Mouse (Mus musculus): Measurements from ENCODE around the gene Igsf8.

The Igsf8 gene

GRCm38 (mm10) chr1:172273386-172273785, 11.9 kb downstream of the Igsf8 start:
- DNase-seq (ENCODE audit: low read depth): no peak

DNA sequence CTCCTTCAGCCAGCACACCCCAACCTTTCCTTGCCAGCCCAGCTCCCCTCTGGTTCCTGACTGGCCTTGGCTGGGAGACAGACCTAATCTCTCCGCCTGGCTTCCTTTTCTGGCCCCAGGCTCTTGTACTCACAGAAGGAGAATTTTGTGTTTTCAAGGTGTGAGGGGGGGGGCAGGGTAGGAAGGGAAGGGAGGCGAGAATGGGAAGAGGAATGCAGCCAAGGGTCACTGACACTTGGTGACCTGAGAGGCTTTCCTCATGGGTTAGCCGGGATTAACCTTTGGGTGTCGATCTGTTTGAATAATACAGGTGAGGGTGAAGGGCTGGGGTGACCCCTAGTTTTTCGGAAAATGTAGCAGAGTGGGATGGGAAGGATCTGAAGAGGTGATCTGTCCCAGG, 12.7 kb downstream of the Igsf8 start:
- DNase-seq (ENCODE audit: low read depth): no peak

DNA sequence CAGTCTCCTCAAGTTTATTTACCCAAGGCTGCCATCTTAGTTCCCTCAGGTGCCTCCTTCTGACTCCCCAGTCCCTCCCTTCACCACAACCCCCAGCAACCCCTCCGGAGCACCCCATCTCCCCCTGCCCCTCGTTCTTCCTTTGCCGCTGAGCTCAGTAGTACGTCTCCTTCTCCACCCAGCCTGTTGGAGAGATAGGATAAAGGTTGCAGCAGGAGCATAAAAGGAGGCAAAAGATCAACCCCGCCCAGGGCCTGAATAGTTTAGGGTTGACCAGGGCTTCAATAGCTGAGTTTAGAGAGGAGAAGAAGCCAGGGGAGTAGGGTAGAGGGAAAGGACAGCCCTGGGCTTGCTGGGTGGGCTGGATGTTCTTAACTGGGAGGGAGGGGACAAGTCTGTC, 13.1 kb downstream of the Igsf8 start:
- DNase-seq (ENCODE audit: low read depth): no peak

GRCm38 (mm10) chr1:172277172-172277571, 15.7 kb downstream of the Igsf8 start:
- no peak for DNase-seq (ENCODE audit: low read depth)

- DNase-seq (ENCODE audit: low read depth): no peak
These were observed 16.9 kb downstream of the Igsf8 start for GRCm38 (mm10) chr1:172278328-172278727.

GRCm38 (mm10) chr1:172279768-172280509, 18.5 kb downstream of the Igsf8 start:
- DNase-seq (ENCODE audit: low read depth): no peak

DNA sequence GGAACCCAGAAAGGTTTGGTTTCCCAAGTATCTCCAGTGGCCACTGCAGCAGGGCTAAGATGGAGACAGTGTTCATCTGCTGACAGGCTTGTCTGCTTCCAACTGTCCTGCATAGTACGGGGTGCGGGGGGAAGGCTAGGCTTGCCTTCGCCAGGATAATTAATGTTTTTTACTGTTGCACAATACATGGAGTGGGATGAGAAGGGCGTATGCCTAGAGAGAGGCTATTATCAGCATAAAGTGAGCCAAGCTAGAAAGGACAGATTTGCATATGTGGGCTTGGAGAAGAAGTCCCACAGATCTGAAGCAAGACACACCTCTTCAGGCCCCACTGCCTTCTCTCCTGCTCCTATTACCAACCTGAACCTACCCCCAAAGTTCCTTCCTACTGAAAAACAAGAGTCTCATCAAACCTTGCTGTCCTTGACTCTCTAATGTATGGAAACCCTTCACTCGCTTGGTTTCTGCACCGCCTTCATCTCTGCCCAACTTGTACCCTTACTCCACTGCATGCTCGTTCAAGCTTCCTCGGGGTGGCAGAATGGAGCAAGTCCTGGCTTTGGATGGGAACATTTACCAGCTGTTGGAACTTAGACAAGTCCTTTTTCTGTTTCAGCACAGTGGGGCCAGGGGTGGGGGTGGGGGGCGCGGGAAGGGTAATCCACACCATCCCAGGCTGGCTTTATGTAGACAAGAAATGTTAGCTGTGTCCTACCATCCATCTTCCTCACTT, 20.2 kb downstream of the Igsf8 start:
- no peak for DNase-seq (ENCODE audit: low read depth)

- DNase-seq (ENCODE audit: low read depth): no peak
These were observed 21.6 kb downstream of the Igsf8 start for GRCm38 (mm10) chr1:172283073-172283472.

DNA sequence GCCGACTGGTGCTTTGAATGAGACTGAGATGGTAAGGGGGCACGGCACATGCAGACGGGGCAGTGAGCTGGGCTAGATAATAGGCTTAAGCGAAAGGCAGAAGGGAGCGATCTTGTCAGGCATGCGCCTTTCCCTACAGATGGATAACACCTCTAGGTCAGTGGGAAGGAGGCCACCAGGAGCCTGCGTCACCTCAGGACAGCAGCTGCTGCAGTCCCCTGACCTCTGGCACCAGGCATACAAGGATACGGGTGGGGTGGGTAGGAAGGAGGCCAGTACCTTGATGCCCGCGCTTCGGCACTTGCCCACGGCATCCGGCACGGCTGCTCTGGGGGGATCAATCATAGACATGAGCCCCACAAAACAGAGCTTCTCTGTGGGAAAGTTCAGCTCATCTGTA, 22.8 kb downstream of the Igsf8 start:
- DNase-seq (ENCODE audit: low read depth): no peak

- no peak for DNase-seq (ENCODE audit: low read depth)
These were observed 25.3 kb downstream of the Igsf8 start for GRCm38 (mm10) chr1:172286740-172287139.

- DNase-seq (ENCODE audit: low read depth): no peak
These were observed 27.6 kb downstream of the Igsf8 start for GRCm38 (mm10) chr1:172288900-172289616.

DNA sequence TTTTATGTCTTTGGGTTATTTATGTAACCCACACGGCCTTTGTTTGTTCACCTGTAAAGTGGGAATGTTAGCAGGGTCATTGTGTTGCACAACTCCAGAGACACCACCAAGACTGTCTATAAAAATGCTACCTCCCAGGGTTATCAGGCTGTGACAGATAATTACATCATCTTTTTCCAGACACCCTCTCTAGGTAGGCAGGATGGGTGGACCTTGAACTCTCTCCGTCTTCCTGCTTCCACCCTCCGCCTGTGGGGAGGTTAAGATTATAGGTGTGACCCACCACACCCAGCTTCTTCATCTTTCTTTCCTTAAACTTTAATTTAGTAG, 28.1 kb downstream of the Igsf8 start:
- no peak for DNase-seq (ENCODE audit: low read depth)

GRCm38 (mm10) chr1:172292880-172293279, 31.4 kb downstream of the Igsf8 start:
- no peak for DNase-seq (ENCODE audit: low read depth)

- DNase-seq (ENCODE audit: low read depth): no peak
These were observed 32.0 kb downstream of the Igsf8 start for GRCm38 (mm10) chr1:172293449-172293848.

- DNase-seq (ENCODE audit: low read depth): no peak
These were observed 34.3 kb downstream of the Igsf8 start for GRCm38 (mm10) chr1:172295751-172296197.

DNA sequence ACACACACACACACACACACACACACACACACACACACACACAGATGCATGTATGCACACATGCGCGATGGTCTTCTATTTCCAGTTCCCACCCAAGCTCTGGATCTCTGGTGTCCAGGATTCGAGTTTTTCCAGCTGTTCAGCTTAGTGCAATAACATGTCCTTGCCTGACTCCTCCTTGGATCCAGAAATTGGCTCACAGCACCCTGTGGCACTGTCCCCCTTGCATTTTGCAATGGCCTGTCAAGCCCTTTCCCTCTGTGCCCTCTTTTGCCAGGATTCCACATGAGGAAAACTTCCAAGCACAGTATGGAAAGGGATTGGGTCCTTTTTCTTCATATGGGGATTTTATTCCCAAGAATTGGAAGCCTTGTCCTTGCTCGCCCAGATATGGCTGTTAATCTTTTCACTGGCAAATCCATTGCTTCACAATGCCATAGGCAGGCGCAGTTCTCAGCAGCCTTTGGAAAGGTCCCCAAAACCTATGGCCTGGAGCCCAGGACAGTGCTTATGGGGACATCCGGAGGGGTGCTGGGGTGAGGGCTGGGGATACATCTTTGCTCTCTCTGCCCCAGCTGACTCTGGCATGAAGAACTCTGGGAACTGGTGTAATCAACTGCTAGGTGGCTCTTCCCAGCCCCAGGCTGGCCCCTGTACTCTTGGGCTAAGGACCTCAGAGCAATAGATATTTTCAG, 35.5 kb downstream of the Igsf8 start:
- no peak for DNase-seq (ENCODE audit: low read depth)

- DNase-seq (ENCODE audit: low read depth): no peak
These were observed 36.4 kb downstream of the Igsf8 start, which contains the start of gene Atp1a2 for GRCm38 (mm10) chr1:172297611-172298537. Gene Atp1a2 (minus strand): TSS chr1:172298064.

GRCm38 (mm10) chr1:172299528-172299927, 38.1 kb downstream of the Igsf8 start:
- DNase-seq (ENCODE audit: low read depth): no peak

GRCm38 (mm10) chr1:172300247-172300646, 38.8 kb downstream of the Igsf8 start:
- no peak for DNase-seq (ENCODE audit: low read depth)

GRCm38 (mm10) chr1:172301180-172301579, 39.7 kb downstream of the Igsf8 start:
- DNase-seq (ENCODE audit: low read depth): no peak

DNA sequence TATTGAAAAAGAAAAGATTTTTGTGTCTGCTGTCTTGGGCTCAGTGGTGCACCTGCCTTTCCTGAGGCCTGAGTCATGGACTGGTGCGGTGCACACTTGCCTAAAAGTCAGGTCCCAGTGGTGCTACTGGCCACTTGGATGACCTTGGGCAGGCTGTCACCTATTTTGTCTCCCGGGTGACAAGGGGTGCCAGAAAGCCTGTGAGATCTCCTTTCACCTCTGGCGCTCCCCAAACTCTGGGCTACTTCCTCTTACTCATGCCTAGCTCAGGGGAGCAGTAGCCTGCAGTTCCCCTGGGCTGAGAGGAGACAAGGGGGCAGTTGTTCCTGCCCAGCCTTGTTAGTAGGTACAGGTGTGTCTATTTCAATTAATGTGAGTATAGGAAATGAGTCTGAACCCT, 40.9 kb downstream of the Igsf8 start:
- DNase-seq (ENCODE audit: low read depth): no peak

Measured in fibroblast of lung, adult 2 months (primary cell).